Mouse (Mus musculus) lung, postnatal 0 days (tissue): Measurements from ENCODE around the gene Ccdc57.

Experiments
- CTCF ChIP-seq: IDR thresholded peaks from 2 replicates; pipeline ENCODE4 v1.5.1; 2016; ENCODE audit warnings: antibody characterized with exemption, mild to moderate bottlenecking
- EP300 ChIP-seq: IDR thresholded peaks from 2 replicates; pipeline ENCODE4 v1.6.1; 2016; ENCODE audit warnings: antibody characterized with exemption, mild to moderate bottlenecking, control low read depth

DNA sequence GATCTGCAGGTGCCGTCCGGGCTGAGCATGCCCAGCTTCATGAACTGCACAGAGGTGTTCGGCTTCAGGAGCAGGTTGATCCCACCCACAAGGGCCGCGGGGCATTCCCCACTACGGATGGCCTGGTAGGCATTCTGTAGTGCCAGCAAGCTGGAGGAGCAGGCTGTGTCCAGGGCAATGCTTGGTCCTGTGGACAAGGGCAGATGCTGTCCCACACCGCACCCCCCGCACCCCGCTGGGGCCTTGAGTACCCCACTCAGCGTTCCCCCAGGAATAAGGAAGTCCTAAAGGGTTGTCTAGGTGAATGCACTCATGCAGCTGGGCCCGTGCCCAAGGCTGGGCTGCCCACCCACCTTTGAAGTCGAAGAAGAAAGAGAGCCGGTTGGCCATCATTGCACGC, 112.1 kb downstream of the Ccdc57 start:
- TF ChIP-seq CTCF (no peak), EP300 (no peak)
